Mouse (Mus musculus) stomach, postnatal 0 days (tissue): ENCODE measurements at regions not wholly inside any gene's neighbourhood (a gene's known extent, or its start where the extent isn't known, plus 50 kb on each side); places are given as distances from the start of the nearest gene placed in this dataset.
A peak's percentile ranks its signal among the peaks of the same experiment; 100 is the strongest.

Source experiments
- ATAC-seq: fragments of 200-750 bp; cut with Nextera tagmentation; 2 replicates; pipeline ENCODE4 v1.8.0; 2017; ENCODE audit not compliant: low FRiP score, low TSS enrichment
- DNase-seq: peaks from one replicate; pipeline ENCODE4 v3.0.0-alpha.2; 2016; ENCODE audit warnings: low spot score
- H3K27ac ChIP-seq: fragments of 300-500 bp; sonication (generic); replicated peaks from 2 replicates; pipeline ENCODE4 v1.5.1; 2014; ENCODE audit warnings: mild to moderate bottlenecking, control low read depth
- H3K27me3 ChIP-seq: fragments of 300-500 bp; sonication (generic); 2 replicates; pipeline ENCODE4 v1.6.1; 2014; ENCODE audit warnings: low read length; ENCODE audit not compliant: control insufficient read depth, insufficient read depth
- H3K36me3 ChIP-seq: fragments of 300-500 bp; sonication (generic); 2 replicates; pipeline ENCODE4 v1.6.1; 2014; ENCODE audit warnings: low read length, mixed read lengths; ENCODE audit not compliant: control insufficient read depth, insufficient read depth
- H3K4me1 ChIP-seq: fragments of 300-500 bp; sonication (generic); replicated peaks from 2 replicates; pipeline ENCODE4 v1.6.1; 2014; ENCODE audit warnings: antibody characterized with exemption; ENCODE audit not compliant: control insufficient read depth, insufficient read depth
- H3K4me2 ChIP-seq: fragments of 300-500 bp; sonication (generic); replicated peaks from 2 replicates; pipeline ENCODE4 v1.6.1; 2014; ENCODE audit warnings: low read depth, mild to moderate bottlenecking, control low read depth, moderate library complexity
- H3K4me3 ChIP-seq: fragments of 300-500 bp; sonication (generic); 2 replicates; pipeline ENCODE4 v1.5.1; 2014; ENCODE audit warnings: low read depth, low read length, control low read depth
- H3K9ac ChIP-seq: fragments of 300-500 bp; sonication (generic); 2 replicates; pipeline ENCODE4 v1.6.1; 2014; ENCODE audit warnings: mild to moderate bottlenecking, low read length, control low read depth, mixed read lengths
- H3K9me3 ChIP-seq: fragments of 300-500 bp; sonication (generic); 2 replicates; pipeline ENCODE4 v1.6.1; 2016; ENCODE audit warnings: low read length; ENCODE audit not compliant: control insufficient read depth
- CTCF ChIP-seq: IDR thresholded peaks from 2 replicates; pipeline ENCODE4 v1.5.1; 2016; ENCODE audit warnings: antibody characterized with exemption, low read depth, mild to moderate bottlenecking, moderate library complexity
- EP300 ChIP-seq: optimal IDR thresholded peaks from 2 replicates; pipeline ENCODE3; 2016; ENCODE audit warnings: antibody characterized with exemption
- WGBS: fragments of 180-500 bp; shearing (Covaris S2); extraction: QIAGEN DNeasy Blood & Tissue Kit; methylation state at CpG from one replicate; pipeline ENCODE4 v1.1.7; 2014; 5-methylcytosine and 5-hydroxymethylcytosine counted together

- no peak overlapping the region for H3K4me2 ChIP-seq
- ATAC-seq (no peak), DNase-seq (no peak)
- H3K9ac ChIP-seq, result no peak overlapping the region
- H3K36me3 ChIP-seq, result no peaks in the 10 kb centered on the region
- H3K4me3 ChIP-seq, result no peak overlapping the region
- TF ChIP-seq EP300 (no peak), CTCF (no peak)
- H3K27me3 ChIP-seq, result no peaks in the 10 kb centered on the region
- H3K27ac ChIP-seq, result no peak overlapping the region
- H3K4me1 ChIP-seq, result 0 out of 2 replicates have a peak, but pooled peaks cover 2% of the 10 kb centered on the region
- WGBS, result 43% methylated on average over 3 of the region's 3 CpGs
- no peaks in the 10 kb centered on the region for H3K9me3 ChIP-seq
Measured at GRCm38 (mm10) chr17:79960688-79961087, 64.8 kb upstream of the Atl2 start.

GRCm38 (mm10) chr17:79955267-79955666, 59.3 kb upstream of the Atl2 start:
- TF ChIP-seq EP300 (no peak), CTCF (no peak)
- Histone ChIP-seq H3K9ac (no peak overlapping the region), H3K9me3 (no peaks in the 10 kb centered on the region), H3K27me3 (no peaks in the 10 kb centered on the region), H3K36me3 (no peaks in the 10 kb centered on the region), H3K27ac (no peak overlapping the region), H3K4me1 (no peaks in the 10 kb centered on the region), H3K4me2 (no peak overlapping the region), H3K4me3 (no peak overlapping the region)
- WGBS, result 22% methylated on average over 1 of the region's 1 CpGs
- ATAC-seq (no peak), DNase-seq (no peak)

GRCm38 (mm10) chr17:79954624-79955244, 58.8 kb upstream of the Atl2 start:
- H3K4me2 ChIP-seq, result no peak overlapping the region
- no peak for ATAC-seq
- WGBS, result 58% methylated on average over 6 of the region's 6 CpGs
- H3K36me3 ChIP-seq, result no peaks in the 10 kb centered on the region
- H3K27me3 ChIP-seq, result no peaks in the 10 kb centered on the region
- no peak for DNase-seq
- H3K4me1 ChIP-seq, result no peaks in the 10 kb centered on the region
- H3K9me3 ChIP-seq, result no peaks in the 10 kb centered on the region
- no peak overlapping the region for H3K4me3 ChIP-seq
- H3K9ac ChIP-seq, result no peak overlapping the region
- no peak for TF ChIP-seq CTCF
- no peak for TF ChIP-seq EP300
- H3K27ac ChIP-seq, result no peak overlapping the region

DNA sequence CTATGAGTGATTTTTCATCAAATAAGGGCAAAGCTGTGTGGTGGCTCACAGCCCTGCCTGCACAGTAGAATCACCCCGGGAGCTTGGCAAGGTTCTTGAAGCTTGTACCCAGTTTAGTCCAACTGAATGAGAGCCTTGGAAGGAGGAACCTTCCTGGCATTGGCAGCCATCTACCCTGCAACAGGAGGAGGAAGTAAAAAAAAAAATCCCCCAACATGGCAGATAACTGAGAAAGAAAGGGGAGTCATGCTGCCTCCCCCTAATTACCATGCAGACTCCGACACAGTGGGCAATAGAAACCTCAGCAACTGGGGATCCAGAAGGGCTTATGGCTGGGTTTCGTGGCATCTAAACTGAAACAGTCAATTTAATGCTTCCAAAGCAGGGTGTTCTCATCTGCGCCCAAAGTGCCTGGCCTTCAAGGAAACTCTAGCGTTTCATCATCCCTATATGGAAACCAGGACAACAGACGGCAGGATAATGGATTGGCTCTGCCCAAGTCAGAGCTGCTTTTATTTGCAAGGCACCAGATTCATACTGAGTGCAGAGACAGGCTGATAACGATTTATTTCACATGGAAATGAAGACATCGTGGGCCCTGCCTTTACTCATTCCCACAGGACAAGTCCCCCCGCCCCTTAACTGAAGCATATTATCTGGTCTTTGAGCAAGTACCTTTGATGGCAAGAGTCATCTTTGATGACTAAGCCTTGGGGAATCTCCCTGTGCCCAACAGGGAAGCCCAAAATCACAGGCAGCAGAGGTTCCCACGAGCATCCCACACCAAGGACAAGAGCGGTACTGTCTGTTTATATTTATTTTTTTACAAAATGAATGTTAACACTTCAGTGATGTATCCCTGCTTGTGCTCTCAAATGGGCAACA, 52.9 kb upstream of the Atl2 start:
- H3K4me3 ChIP-seq, result no peak overlapping the region
- no peaks in the 10 kb centered on the region for H3K9me3 ChIP-seq
- WGBS, result 46% methylated on average over 11 of the region's 11 CpGs
- TF ChIP-seq CTCF, result no peak
- TF ChIP-seq EP300, result no peak
- DNase-seq (no peak), ATAC-seq (no peak)
- H3K27me3 ChIP-seq, result no peaks in the 10 kb centered on the region
- H3K27ac ChIP-seq, result peak overlapping the region; percentile 80; the same call in 1 of the 2 replicates
- H3K4me1 ChIP-seq, result peaks cover 8% of the 10 kb centered on the region; the same call in 1 of the 2 replicates
- peak overlapping the region; percentile 44; the same call in 1 of the 2 replicates for H3K4me2 ChIP-seq
- no peak overlapping the region for H3K9ac ChIP-seq
- no peaks in the 10 kb centered on the region for H3K36me3 ChIP-seq
